Mouse (Mus musculus) kidney, adult 2 months (tissue): Measurements from ENCODE around the gene Gprc5c.

Experiments
- CTCF ChIP-seq: fragments of 200-500 bp; conservative IDR thresholded peaks from 2 replicates; pipeline ENCODE4 v1.5.1; 2011; ENCODE audit warnings: low read depth, mild to moderate bottlenecking, control low read depth, low read length, moderate library complexity, mixed read lengths; ENCODE audit not compliant: insufficient read depth, insufficient read length
- POLR2A ChIP-seq: fragments of 200-500 bp; IDR thresholded peaks from one replicate; pipeline ENCODE4 v1.6.1; 2011; ENCODE audit warnings: low read depth, low read length, control low read depth

DNA sequence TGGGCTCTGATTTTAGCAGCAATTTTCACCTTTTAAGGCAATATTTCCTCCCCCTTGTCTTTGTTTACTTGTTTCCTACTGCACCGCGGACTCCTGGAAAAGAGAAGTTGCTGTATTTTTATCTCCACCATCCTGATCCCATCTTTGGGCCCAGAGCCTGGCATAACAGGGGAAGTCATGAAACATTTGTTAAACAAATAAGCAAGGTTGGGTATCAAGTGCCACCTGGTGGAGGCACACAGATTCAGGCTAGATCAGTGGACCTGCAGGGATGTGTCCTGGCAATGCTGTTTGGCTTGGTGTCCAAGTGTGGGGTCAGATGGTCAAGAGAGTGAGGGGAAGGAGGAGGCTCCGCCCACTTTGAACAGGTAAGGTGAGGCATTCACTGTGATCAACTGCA is 26.2 kb downstream of the Gprc5c start:
- TF ChIP-seq CTCF (peak; percentile 91), POLR2A (no peak)
